Mouse (Mus musculus): ENCODE results near the gene Mindy4. TPM values are rescaled to one million over a fixed set of nuclear protein-coding genes. Genes with fewer than 3 reads are reported as not detected.

Gene Mindy4
- total and polyA plus RNA-seq, 3 experiments: 0.23 to 1.6 TPM; not detected in 1

DNA sequence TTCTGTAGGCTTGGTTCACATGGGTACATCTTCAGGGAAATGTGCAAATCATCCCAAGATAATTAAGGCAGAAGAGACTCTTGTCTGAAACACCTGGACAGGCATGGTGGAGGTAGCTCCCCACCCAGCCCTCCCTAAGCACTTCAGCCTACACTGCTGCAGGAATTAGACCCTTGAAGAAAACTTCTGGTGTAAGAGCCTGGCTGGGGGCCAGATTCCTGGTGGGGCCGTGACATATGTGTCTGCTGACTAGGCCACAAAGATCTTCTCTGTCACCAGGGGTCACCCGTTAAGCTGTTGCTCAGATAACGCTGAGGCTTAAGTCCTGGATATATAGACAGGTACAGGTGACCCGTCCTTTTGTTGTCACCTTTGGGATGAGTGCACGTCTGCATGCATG is 70.3 kb downstream of the Mindy4 start:
- H3K4me3 ChIP-seq (ENCODE audit: control insufficient read depth in 1 of 2, insufficient read depth in 1 of 2, low read depth in 2 of 2, low read length in 2 of 2): no peak overlapping the region
- H3K79me2 ChIP-seq (ENCODE audit: control insufficient read depth, insufficient read depth, low read length, poor library complexity): no peaks in the 10 kb centered on the region
- no peak overlapping the region for H3K9ac ChIP-seq (ENCODE audit: control insufficient read depth, low read depth, low read length, poor library complexity, severe bottlenecking)
- no peak overlapping the region for H3K27ac ChIP-seq (ENCODE audit: control insufficient read depth, low read depth, low read length)
- DNase-seq (ENCODE audit: low read depth, low spot score): no peak
- TF ChIP-seq MXI1 (IDR thresholded peaks at IDR 0.05; ENCODE audit: low read depth, low read length) (no peak), POLR2A (IDR thresholded peaks at IDR 0.05; ENCODE audit: control insufficient read depth in 1 of 2, insufficient read depth in 1 of 2, low read depth in 1 of 2, low read length in 2 of 2, poor library complexity in 1 of 2) (no peak), ETS1 (IDR thresholded peaks at IDR 0.05; ENCODE audit: low read depth, low read length) (no peak), RAD21 (IDR thresholded peaks at IDR 0.05; ENCODE audit: low read depth, low read length) (no peak)
- no peaks in the 10 kb centered on the region for H3K27me3 ChIP-seq (ENCODE audit: control insufficient read depth in 1 of 2, insufficient read depth in 2 of 2, low read length in 2 of 2)
- no peaks in the 10 kb centered on the region for H3K36me3 ChIP-seq (ENCODE audit: control insufficient read depth in 1 of 2, insufficient read depth in 2 of 2, low read length in 2 of 2)
- no peaks in the 10 kb centered on the region for H3K9me3 ChIP-seq (replicated peaks; ENCODE audit: insufficient read depth, low read length)
- H3K4me1 ChIP-seq (ENCODE audit: control insufficient read depth in 1 of 2, insufficient read depth in 2 of 2, low read length in 2 of 2): no peaks in the 10 kb centered on the region

DNA sequence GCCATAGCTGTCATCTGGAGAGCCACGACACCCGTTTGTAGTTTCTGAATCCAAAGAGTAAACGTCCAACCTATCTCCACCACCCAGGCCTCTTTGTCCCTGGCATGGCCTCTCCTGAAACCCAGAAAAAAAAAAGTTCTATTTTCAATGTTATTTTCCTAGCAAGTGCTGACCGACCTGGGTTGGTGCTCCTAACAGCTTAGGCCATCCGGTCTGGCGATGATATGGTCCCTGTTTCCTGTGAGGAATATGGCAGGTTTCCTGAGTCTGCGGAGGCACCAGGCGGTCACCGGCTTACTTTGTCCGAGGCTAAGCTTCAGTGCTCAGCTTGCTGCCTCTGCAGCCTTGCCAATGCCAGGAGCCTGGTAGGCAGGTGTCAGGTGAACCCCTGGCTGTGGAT is 71.8 kb downstream of the Mindy4 start:
- no peaks in the 10 kb centered on the region for H3K36me3 ChIP-seq (ENCODE audit: control insufficient read depth in 1 of 2, insufficient read depth in 2 of 2, low read length in 2 of 2)

DNA sequence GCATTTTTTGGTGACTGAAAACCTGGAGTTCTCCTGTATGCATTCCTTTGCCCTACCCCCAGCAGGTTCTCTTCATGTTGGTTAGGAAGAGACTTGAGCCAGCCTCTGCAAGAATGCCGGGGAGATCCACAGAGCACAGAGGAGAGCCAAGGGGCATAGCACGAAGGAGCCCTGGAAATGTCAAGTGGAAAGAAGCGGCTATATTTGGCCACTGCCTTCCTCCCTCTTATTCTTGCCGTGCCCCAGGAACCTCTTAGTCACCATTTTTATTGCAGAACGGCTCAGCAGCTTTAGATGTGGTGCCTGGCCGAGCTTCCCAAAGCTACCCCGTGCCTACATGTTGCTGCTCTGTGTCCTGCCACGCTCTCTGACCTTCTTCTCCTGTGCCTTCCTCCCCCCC is 72.6 kb downstream of the Mindy4 start:
- no peaks in the 10 kb centered on the region for H3K4me1 ChIP-seq (ENCODE audit: control insufficient read depth in 1 of 2, insufficient read depth in 2 of 2, low read length in 2 of 2)

More for the DNA sequence above, 71.8 kb downstream of the Mindy4 start:
- Histone ChIP-seq H3K4me1 (ENCODE audit: control insufficient read depth in 1 of 2, insufficient read depth in 2 of 2, low read length in 2 of 2) (no peaks in the 10 kb centered on the region), H3K27me3 (ENCODE audit: control insufficient read depth in 1 of 2, insufficient read depth in 2 of 2, low read length in 2 of 2) (no peaks in the 10 kb centered on the region), H3K9ac (ENCODE audit: control insufficient read depth, low read depth, low read length, poor library complexity, severe bottlenecking) (no peak overlapping the region), H3K4me3 (ENCODE audit: control insufficient read depth in 1 of 2, insufficient read depth in 1 of 2, low read depth in 2 of 2, low read length in 2 of 2) (no peak overlapping the region), H3K9me3 (replicated peaks; ENCODE audit: insufficient read depth, low read length) (no peaks in the 10 kb centered on the region), H3K79me2 (ENCODE audit: control insufficient read depth, insufficient read depth, low read length, poor library complexity) (no peaks in the 10 kb centered on the region), H3K27ac (ENCODE audit: control insufficient read depth, low read depth, low read length) (no peak overlapping the region)
- DNase-seq (ENCODE audit: low read depth, low spot score): no peak
- TF ChIP-seq ETS1 (IDR thresholded peaks at IDR 0.05; ENCODE audit: low read depth, low read length) (no peak), GATA1 (IDR thresholded peaks at IDR 0.05; ENCODE audit: low read depth, low read length) (no peak)

More for the DNA sequence above, 72.6 kb downstream of the Mindy4 start:
- no peak for DNase-seq (ENCODE audit: low read depth, low spot score)
- Histone ChIP-seq H3K36me3 (ENCODE audit: control insufficient read depth in 1 of 2, insufficient read depth in 2 of 2, low read length in 2 of 2) (no peaks in the 10 kb centered on the region), H3K9ac (ENCODE audit: control insufficient read depth, low read depth, low read length, poor library complexity, severe bottlenecking) (no peak overlapping the region), H3K9me3 (replicated peaks; ENCODE audit: insufficient read depth, low read length) (no peaks in the 10 kb centered on the region), H3K27me3 (ENCODE audit: control insufficient read depth in 1 of 2, insufficient read depth in 2 of 2, low read length in 2 of 2) (no peaks in the 10 kb centered on the region), H3K79me2 (ENCODE audit: control insufficient read depth, insufficient read depth, low read length, poor library complexity) (no peaks in the 10 kb centered on the region), H3K27ac (ENCODE audit: control insufficient read depth, low read depth, low read length) (no peak overlapping the region), H3K4me3 (ENCODE audit: control insufficient read depth in 1 of 2, insufficient read depth in 1 of 2, low read depth in 2 of 2, low read length in 2 of 2) (no peak overlapping the region)
- no peak for TF ChIP-seq RAD21 (IDR thresholded peaks at IDR 0.05; ENCODE audit: low read depth, low read length)
- TF ChIP-seq MAX (IDR thresholded peaks at IDR 0.05; ENCODE audit: low read length): no peak
- no peak for TF ChIP-seq TAL1 (IDR thresholded peaks at IDR 0.05; ENCODE audit: low read length)
- TF ChIP-seq ETS1 (IDR thresholded peaks at IDR 0.05; ENCODE audit: low read depth, low read length): no peak
- TF ChIP-seq USF1 (IDR thresholded peaks at IDR 0.05; ENCODE audit: low read depth, low read length): no peak
- no peak for TF ChIP-seq TCF12 (IDR thresholded peaks at IDR 0.05; ENCODE audit: low read depth, low read length)
- no peak for TF ChIP-seq MYB (IDR thresholded peaks at IDR 0.05; ENCODE audit: low read depth, low read length)
- TF ChIP-seq SIN3A (IDR thresholded peaks at IDR 0.05; ENCODE audit: low read length): no peak
- TF ChIP-seq MAFK (IDR thresholded peaks at IDR 0.05; ENCODE audit: borderline replicate concordance, low read depth, low read length): no peak
- TF ChIP-seq CHD1 (IDR thresholded peaks at IDR 0.05; ENCODE audit: low read depth, low read length): no peak
- TF ChIP-seq NRF1 (IDR thresholded peaks at IDR 0.05; ENCODE audit: insufficient read depth, low read depth, low read length, poor library complexity, severe bottlenecking): no peak
- no peak for TF ChIP-seq ZKSCAN1 (IDR thresholded peaks at IDR 0.05; ENCODE audit: low read depth, low read length)
- no peak for TF ChIP-seq POLR2AphosphoS5 (IDR thresholded peaks at IDR 0.05; ENCODE audit: borderline replicate concordance, low read depth, low read length)
- no peak for TF ChIP-seq RCOR1 (IDR thresholded peaks at IDR 0.05; ENCODE audit: low read depth, low read length)
- TF ChIP-seq NELFE (IDR thresholded peaks at IDR 0.05; ENCODE audit: low read depth, low read length): no peak

All from MEL (cell line).